Mouse (Mus musculus): ENCODE data around the gene Exosc5.

Exosc5 gene

GRCm38 (mm10) chr7:25679971-25680370 lies 21.0 kb downstream of the Exosc5 start:
- no peak for DNase-seq (ENCODE audit: low spot score in 2 of 2)

DNA sequence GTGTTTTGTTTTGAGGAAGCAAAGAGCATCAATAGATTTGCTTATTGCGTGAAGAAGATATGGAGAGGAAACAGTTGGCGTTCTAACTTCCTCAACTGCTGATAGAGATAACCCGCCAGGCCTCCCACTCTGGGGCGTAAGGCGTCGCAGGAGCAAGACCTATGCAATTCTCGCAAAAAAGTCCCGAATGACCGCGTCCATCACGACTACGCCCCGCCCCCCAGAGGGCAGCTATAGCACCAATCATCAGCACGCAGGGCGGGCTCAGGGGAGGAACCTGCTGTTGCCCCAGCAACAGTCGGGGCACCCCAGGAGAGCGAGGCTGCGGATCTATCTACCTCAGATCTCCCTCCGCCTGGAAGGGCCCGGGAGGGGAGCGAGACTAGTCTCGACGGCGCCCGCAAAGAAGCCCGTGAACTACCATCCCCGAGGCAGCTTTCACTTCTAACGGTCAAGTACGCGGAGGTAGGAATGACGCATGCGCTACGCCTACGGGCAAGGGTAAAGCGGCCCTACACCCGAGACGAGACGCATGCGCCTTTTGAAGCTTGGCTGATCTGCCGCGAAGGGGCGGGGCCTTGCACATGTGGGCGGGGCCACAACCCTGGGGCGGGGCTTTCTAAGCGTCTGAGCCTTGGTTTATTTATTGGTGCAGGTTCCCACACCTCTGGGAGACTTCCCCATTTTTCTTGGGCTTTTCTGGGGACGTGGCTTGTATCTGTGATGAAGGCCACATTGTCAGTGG lies 21.7 kb downstream of the Exosc5 start, which contains the start of gene B9d2:
B9d2 (plus strand) TSS at position 267 of the 745 bp plus-strand sequence.
- DNase-seq (ENCODE audit: low spot score in 2 of 2): peak; percentile 92 to 97

GRCm38 (mm10) chr7:25681341-25682231 lies 22.6 kb downstream of the Exosc5 start:
- DNase-seq (ENCODE audit: low spot score in 2 of 2): no peak

DNA sequence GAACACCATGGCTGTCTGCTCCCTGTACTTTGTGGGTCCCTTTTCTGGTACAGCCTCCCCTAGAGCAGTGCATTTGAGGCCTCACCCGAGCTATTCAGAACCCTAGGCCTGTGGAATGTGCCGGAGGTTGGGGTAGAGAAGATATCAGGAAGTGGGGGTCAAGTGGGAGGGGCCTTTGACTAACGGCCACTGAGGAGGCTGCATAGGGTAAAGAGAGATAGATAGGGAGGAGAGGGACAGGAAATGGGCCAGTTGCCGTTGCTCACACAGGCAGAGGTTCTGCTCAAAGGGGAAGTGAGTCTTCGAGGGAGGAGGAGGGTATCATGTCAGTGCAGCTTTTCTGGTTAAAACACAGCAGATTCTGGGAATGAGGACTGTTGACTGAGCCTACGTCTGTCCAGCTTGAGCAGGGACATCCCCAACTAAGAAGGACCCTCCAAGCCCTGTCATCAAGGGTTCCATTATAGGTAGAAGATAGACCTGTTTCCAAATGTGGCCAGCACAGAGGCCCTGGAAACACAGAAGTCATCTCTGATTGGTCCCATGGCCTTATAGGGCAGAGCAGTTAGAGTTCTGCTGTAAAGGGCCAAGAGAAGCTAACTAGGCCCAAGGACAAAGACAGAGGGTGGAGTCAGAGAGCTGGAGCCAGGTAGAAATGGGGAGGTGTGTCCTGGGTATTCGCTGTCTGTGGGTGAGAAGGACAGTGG lies 24.7 kb downstream of the Exosc5 start:
- DNase-seq (ENCODE audit: low spot score in 2 of 2): no peak

GRCm38 (mm10) chr7:25684659-25685058 lies 25.7 kb downstream of the Exosc5 start:
- DNase-seq (ENCODE audit: low spot score in 2 of 2): no peak

GRCm38 (mm10) chr7:25685926-25686470 lies 27.0 kb downstream of the Exosc5 start:
- no peak for DNase-seq (ENCODE audit: low spot score in 2 of 2)

DNA sequence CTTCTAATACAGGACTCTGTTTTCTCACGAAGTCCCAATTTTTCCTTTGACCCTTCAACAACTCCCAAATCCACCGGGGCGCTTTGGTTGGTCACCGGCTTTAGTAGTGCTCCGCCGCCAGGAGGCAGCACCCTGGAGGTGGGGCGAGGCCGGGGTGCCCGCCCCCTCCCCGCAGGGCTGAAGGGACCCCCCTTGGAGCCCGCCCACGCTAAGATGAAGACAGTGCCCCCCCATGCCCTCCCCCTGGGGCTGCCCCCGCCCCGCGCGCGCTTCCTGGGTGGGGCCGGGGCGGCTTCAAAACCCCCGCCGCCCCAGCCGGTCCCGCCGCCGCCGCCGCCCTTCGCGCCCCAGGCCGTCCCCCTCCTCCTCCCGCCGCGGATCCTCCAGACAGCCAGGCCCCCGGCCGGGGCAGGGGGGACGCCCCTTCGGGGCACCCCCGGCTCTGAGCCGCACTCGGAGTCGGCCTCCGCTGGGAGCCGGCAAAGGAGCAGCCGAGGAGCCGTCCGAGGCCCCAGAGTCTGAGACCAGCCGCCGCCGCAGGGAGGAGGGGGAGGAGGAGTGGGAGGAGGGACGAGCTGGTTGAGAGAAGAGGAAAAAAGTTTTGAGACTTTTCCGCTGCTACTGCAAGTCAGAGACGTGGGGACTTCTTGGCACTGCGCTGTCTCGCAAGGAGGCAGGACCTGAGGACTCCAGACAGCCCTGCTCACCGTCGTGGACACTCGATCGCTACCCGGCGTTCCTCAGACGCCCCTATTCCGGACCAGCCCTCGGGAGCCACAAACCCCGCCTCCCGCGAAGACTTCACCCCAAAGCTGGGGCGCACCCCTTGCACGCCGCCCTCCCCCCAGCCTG lies 27.9 kb downstream of the Exosc5 start, which contains the start of gene Tgfb1:
Tgfb1 (plus strand) TSS at position 323 of the 852 bp plus-strand sequence.
- no peak for DNase-seq (ENCODE audit: low spot score in 2 of 2)

- no peak for DNase-seq (ENCODE audit: low spot score in 2 of 2)
Measured at GRCm38 (mm10) chr7:25687811-25688401, 28.9 kb downstream of the Exosc5 start.

GRCm38 (mm10) chr7:25688810-25689586 lies 30.0 kb downstream of the Exosc5 start:
- no peak for DNase-seq (ENCODE audit: low spot score in 2 of 2)

DNA sequence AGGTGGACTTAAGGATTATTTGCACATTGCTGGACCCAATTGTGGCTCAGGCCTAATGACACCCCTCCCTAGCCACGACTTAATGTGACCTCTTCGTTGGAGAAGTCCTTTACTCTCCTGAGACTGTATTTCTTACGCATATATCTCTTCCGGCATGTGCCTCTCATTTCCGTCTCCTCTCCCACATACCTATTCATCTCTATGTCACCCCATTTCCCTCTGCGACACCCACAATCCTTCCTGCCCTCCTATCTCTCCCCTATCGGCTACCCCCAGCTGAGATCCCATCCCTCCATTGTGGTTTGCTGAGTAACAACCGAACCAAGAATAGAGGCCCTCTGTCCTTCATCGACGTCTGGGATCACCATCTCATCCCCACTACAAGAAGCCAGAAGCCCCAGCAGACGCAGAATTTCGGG lies 30.6 kb downstream of the Exosc5 start:
- no peak for DNase-seq (ENCODE audit: low spot score in 2 of 2)

- DNase-seq (ENCODE audit: low spot score in 2 of 2): no peak
Measured at GRCm38 (mm10) chr7:25690051-25690450, 31.1 kb downstream of the Exosc5 start.

DNA sequence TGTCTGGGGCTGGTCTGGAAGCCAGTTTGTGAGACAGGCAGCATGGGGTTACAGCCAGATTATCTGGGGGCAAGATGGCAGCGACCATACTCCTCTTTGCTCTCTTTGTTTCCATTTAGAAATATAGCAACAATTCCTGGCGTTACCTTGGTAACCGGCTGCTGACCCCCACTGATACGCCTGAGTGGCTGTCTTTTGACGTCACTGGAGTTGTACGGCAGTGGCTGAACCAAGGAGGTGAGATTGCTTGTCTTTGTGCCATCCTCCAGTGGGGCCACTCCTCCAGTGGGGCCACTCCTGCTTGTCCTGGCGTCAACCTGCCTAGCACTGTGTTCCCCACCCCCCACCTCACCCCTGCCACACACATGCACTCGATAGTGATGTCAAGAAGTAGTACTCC lies 35.1 kb downstream of the Exosc5 start:
- DNase-seq (ENCODE audit: low spot score in 2 of 2): no peak

GRCm38 (mm10) chr7:25699851-25700250 lies 40.9 kb downstream of the Exosc5 start:
- DNase-seq (ENCODE audit: low spot score in 2 of 2): no peak

DNA sequence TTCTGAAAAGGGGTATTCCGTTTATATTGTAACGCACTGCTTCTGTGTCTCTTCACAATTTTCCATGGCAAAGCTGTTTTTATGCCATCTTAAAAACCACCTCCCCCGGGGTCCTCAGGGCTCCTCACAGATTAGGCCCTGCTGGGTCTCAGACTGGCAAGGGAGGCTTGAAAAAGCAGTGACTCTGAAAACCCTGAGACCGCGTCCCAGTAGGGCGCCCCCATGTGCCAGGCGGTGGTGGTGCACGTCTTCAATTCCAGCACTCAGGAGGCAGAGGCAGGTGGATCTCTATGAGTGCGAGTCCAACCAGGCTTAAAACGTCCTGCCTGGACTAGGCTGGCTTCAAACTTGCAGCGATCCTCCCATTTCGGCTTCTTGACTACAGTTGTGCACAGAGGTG lies 41.8 kb downstream of the Exosc5 start:
- DNase-seq (ENCODE audit: low spot score in 2 of 2): no peak

DNA sequence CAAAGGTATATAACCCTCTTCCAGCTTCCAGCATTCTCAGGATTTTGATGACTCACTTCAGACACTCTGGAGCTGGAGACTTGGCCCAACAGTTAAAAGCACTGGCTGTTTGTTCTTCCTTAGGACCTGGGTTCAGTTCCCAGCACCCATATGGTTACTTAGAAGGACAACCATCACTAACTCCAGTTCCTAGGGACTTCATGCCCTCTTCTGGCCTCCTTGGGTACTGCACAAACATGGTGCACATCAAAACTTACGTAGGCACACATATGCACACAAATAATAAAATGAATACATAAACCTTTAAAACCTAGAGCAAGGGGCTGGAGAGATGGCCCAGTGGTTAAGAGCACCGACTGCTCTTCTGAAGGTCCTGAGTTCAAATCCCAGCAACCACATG lies 43.4 kb downstream of the Exosc5 start:
- DNase-seq (ENCODE audit: low spot score in 2 of 2): no peak

GRCm38 (mm10) chr7:25703793-25704494 lies 45.0 kb downstream of the Exosc5 start:
- no peak for DNase-seq (ENCODE audit: low spot score in 2 of 2)

GRCm38 (mm10) chr7:25704716-25705364 lies 45.9 kb downstream of the Exosc5 start:
- no peak for DNase-seq (ENCODE audit: low spot score in 2 of 2)

DNA sequence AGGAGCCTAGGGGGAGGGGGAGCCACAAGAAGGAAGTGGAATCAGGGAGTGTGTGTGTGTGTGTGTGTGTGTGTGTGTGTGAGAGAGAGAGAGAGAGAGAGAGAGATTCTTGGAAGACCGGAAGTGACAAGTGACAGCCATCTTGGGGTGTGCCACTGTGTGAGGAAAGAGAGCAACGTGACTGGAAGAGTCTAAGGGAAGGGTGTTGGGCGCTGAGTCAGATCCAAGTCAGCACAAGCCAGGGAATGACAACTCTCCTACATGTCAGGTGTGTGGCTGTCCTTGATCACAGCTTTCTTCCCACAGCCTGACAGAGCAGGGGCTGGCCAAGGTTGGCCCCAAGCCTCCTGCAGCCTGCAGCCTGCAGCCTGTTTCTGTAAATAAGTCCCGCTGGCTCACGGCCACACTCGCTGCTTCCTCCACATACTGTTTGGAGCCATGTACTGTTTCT lies 46.9 kb downstream of the Exosc5 start:
- peak; percentile 64 to 69 for DNase-seq (ENCODE audit: low spot score in 2 of 2)
